Mouse (Mus musculus): ENCODE results near the gene Chd5.

Chd5 gene

GRCm38 (mm10) chr4:152338419-152339292 is at the start of gene Chd5:
Chd5 (plus strand) TSS chr4:152338651.
- no peak for DNase-seq (ENCODE audit: low read depth, low spot score)

- DNase-seq (ENCODE audit: low read depth, low spot score): no peak
Observed at GRCm38 (mm10) chr4:152290385-152290784, 48.1 kb upstream of the Chd5 start.

- no peak for DNase-seq (ENCODE audit: low read depth, low spot score)
Observed at GRCm38 (mm10) chr4:152290991-152291390, 47.5 kb upstream of the Chd5 start.

- no peak for DNase-seq (ENCODE audit: low read depth, low spot score)
Observed at GRCm38 (mm10) chr4:152291562-152291961, 46.9 kb upstream of the Chd5 start, which contains the start of gene Hes3. Hes3 (minus strand) TSS chr4:152291662.

- peak; percentile 36 for DNase-seq (ENCODE audit: low read depth, low spot score)
Observed at GRCm38 (mm10) chr4:152292102-152292765, 46.2 kb upstream of the Chd5 start.

- DNase-seq (ENCODE audit: low read depth, low spot score): peak; percentile 29
Observed at GRCm38 (mm10) chr4:152294188-152294929, 44.1 kb upstream of the Chd5 start.

GRCm38 (mm10) chr4:152295916-152296315 is 42.5 kb upstream of the Chd5 start:
- DNase-seq (ENCODE audit: low read depth, low spot score): peak; percentile 62

GRCm38 (mm10) chr4:152296371-152296770 is 42.1 kb upstream of the Chd5 start:
- no peak for DNase-seq (ENCODE audit: low read depth, low spot score)

- DNase-seq (ENCODE audit: low read depth, low spot score): peak; percentile 96
Observed at GRCm38 (mm10) chr4:152296874-152297861, 41.3 kb upstream of the Chd5 start, which contains the start of gene Icmt. Icmt (plus strand) TSS chr4:152297227.

- no peak for DNase-seq (ENCODE audit: low read depth, low spot score)
Observed at GRCm38 (mm10) chr4:152298836-152299235, 39.6 kb upstream of the Chd5 start.

GRCm38 (mm10) chr4:152300375-152300774 is 38.1 kb upstream of the Chd5 start:
- DNase-seq (ENCODE audit: low read depth, low spot score): no peak

- no peak for DNase-seq (ENCODE audit: low read depth, low spot score)
Observed at GRCm38 (mm10) chr4:152302012-152302411, 36.4 kb upstream of the Chd5 start.

GRCm38 (mm10) chr4:152303172-152303571 is 35.3 kb upstream of the Chd5 start:
- no peak for DNase-seq (ENCODE audit: low read depth, low spot score)

GRCm38 (mm10) chr4:152304685-152305084 is 33.8 kb upstream of the Chd5 start:
- DNase-seq (ENCODE audit: low read depth, low spot score): no peak

- DNase-seq (ENCODE audit: low read depth, low spot score): no peak
Observed at GRCm38 (mm10) chr4:152305991-152306390, 32.5 kb upstream of the Chd5 start.

- no peak for DNase-seq (ENCODE audit: low read depth, low spot score)
Observed at GRCm38 (mm10) chr4:152307542-152307941, 30.9 kb upstream of the Chd5 start.

GRCm38 (mm10) chr4:152312186-152312585 is 26.3 kb upstream of the Chd5 start:
- DNase-seq (ENCODE audit: low read depth, low spot score): no peak

GRCm38 (mm10) chr4:152313211-152313632 is 25.2 kb upstream of the Chd5 start:
- DNase-seq (ENCODE audit: low read depth, low spot score): no peak

- DNase-seq (ENCODE audit: low read depth, low spot score): peak; percentile 22
Observed at GRCm38 (mm10) chr4:152313934-152314333, 24.5 kb upstream of the Chd5 start.

- no peak for DNase-seq (ENCODE audit: low read depth, low spot score)
Observed at GRCm38 (mm10) chr4:152315498-152316213, 22.8 kb upstream of the Chd5 start.

Measured in 3T3-L1 (cell line).